Mouse (Mus musculus) small intestine, adult 2 months (tissue): ENCODE measurements around the gene Rims1. TPM values are rescaled to one million over a fixed set of nuclear protein-coding genes. Genes with fewer than 3 reads are reported as not detected.

Source experiments
- H3K27ac ChIP-seq: fragments of 200-500 bp; 2 replicates; pipeline ENCODE4 v1.5.1; 2012; ENCODE audit warnings: low read depth, low read length, control low read depth, inconsistent platforms; ENCODE audit not compliant: insufficient read depth
- H3K27me3 ChIP-seq: fragments of 200-500 bp; 2 replicates; pipeline ENCODE4 v1.6.1; 2012; ENCODE audit warnings: mild to moderate bottlenecking, moderate library complexity, low read length, inconsistent platforms; ENCODE audit not compliant: control insufficient read depth, insufficient read depth
- H3K36me3 ChIP-seq: fragments of 200-500 bp; 2 replicates; pipeline ENCODE4 v1.6.1; 2012; ENCODE audit warnings: mild to moderate bottlenecking, low read length, control low read depth, inconsistent platforms; ENCODE audit not compliant: control insufficient read depth, insufficient read depth
- H3K4me1 ChIP-seq: fragments of 200-500 bp; 2 replicates; pipeline ENCODE4 v1.6.1; 2012; ENCODE audit warnings: low read length, inconsistent platforms, mixed read lengths; ENCODE audit not compliant: control insufficient read depth, insufficient read depth, insufficient read length
- H3K4me3 ChIP-seq: fragments of 200-500 bp; 2 replicates; pipeline ENCODE4 v1.5.1; 2012; ENCODE audit warnings: low read depth, mild to moderate bottlenecking, control low read depth, inconsistent platforms, low read length, moderate library complexity
- CTCF ChIP-seq: fragments of 200-500 bp; IDR thresholded peaks from 2 replicates; pipeline ENCODE4 v1.5.1; 2012; ENCODE audit warnings: low read depth, mild to moderate bottlenecking, control low read depth, inconsistent platforms, low read length, moderate library complexity, mixed read lengths; ENCODE audit not compliant: insufficient replicate concordance, insufficient read length; ENCODE audit errors: extremely low read depth
- POLR2A ChIP-seq: fragments of 200-500 bp; IDR thresholded peaks from 2 replicates; pipeline ENCODE4 v1.6.1; 2012; ENCODE audit warnings: low read depth, mild to moderate bottlenecking, control low read depth, inconsistent platforms, low read length, moderate library complexity
- WGBS: fragments of 180-500 bp; shearing (Covaris S2); methylation state at CpG from one replicate; pipeline ENCODE4 v1.1.7; 2018; 5-methylcytosine and 5-hydroxymethylcytosine counted together
- polyA plus RNA-seq: library from polyadenylated mRNA; depleted of rRNA; stranded (reverse); fragments of >200 nt; gene quantifications from 2 replicates; pipeline ENCODE4 v1.2.3, GENCODE M21; 2012

Rims1 gene
- polyA plus RNA-seq, 1 experiment = 0.68 TPM

GRCm38 (mm10) chr1:22594841-22595240, 211.0 kb downstream of the Rims1 start:
- TF ChIP-seq POLR2A = no peak
- no peaks in the 10 kb centered on the region for H3K36me3 ChIP-seq
- no peak overlapping the region for H3K4me3 ChIP-seq
- H3K27ac ChIP-seq = no peak overlapping the region
- no peaks in the 10 kb centered on the region for H3K4me1 ChIP-seq
- no peaks in the 10 kb centered on the region for H3K27me3 ChIP-seq

GRCm38 (mm10) chr1:22587859-22588383, 217.9 kb downstream of the Rims1 start:
- TF ChIP-seq CTCF (no peak), POLR2A (no peak)
- Histone ChIP-seq H3K4me3 (no peak overlapping the region), H3K27ac (no peak overlapping the region), H3K27me3 (no peaks in the 10 kb centered on the region), H3K36me3 (no peaks in the 10 kb centered on the region), H3K4me1 (no peaks in the 10 kb centered on the region)
- WGBS = 34% methylated on average over 7 of the region's 7 CpGs

GRCm38 (mm10) chr1:22585560-22585959, 220.2 kb downstream of the Rims1 start:
- H3K4me3 ChIP-seq = no peak overlapping the region
- TF ChIP-seq CTCF = no peak
- no peak for TF ChIP-seq POLR2A
- H3K36me3 ChIP-seq = no peaks in the 10 kb centered on the region
- 77% methylated on average over 3 of the region's 3 CpGs for WGBS
- H3K27me3 ChIP-seq = no peaks in the 10 kb centered on the region
- H3K4me1 ChIP-seq = no peaks in the 10 kb centered on the region
- no peak overlapping the region for H3K27ac ChIP-seq

- Histone ChIP-seq H3K4me1 (no peaks in the 10 kb centered on the region), H3K27me3 (no peaks in the 10 kb centered on the region), H3K36me3 (no peaks in the 10 kb centered on the region), H3K27ac (no peak overlapping the region), H3K4me3 (no peak overlapping the region)
- 86% methylated on average over 3 of the region's 3 CpGs for WGBS
- TF ChIP-seq CTCF (no peak), POLR2A (no peak)
These were observed 226.3 kb downstream of the Rims1 start for GRCm38 (mm10) chr1:22579470-22579869.

- H3K27me3 ChIP-seq = no peaks in the 10 kb centered on the region
- 100% methylated on average over 1 of the region's 1 CpGs for WGBS
- no peaks in the 10 kb centered on the region for H3K4me1 ChIP-seq
- TF ChIP-seq POLR2A (no peak), CTCF (no peak)
- no peak overlapping the region for H3K27ac ChIP-seq
- no peak overlapping the region for H3K4me3 ChIP-seq
- no peaks in the 10 kb centered on the region for H3K36me3 ChIP-seq
These were observed 233.1 kb downstream of the Rims1 start for GRCm38 (mm10) chr1:22572720-22573119.

- Histone ChIP-seq H3K27ac (no peak overlapping the region), H3K27me3 (no peaks in the 10 kb centered on the region), H3K4me1 (no peaks in the 10 kb centered on the region), H3K4me3 (no peak overlapping the region), H3K36me3 (no peaks in the 10 kb centered on the region)
- 78% methylated on average over 1 of the region's 1 CpGs for WGBS
- no peak for TF ChIP-seq POLR2A
- TF ChIP-seq CTCF = no peak
These were observed 259.5 kb downstream of the Rims1 start for GRCm38 (mm10) chr1:22546273-22546672.

GRCm38 (mm10) chr1:22538129-22538528, 267.7 kb downstream of the Rims1 start:
- no peak overlapping the region for H3K4me3 ChIP-seq
- H3K4me1 ChIP-seq = peaks cover 2% of the 10 kb centered on the region; the same call in 1 of the 2 replicates
- no peak overlapping the region for H3K27ac ChIP-seq
- WGBS = 34% methylated on average over 7 of the region's 7 CpGs
- TF ChIP-seq POLR2A (no peak), CTCF (no peak)
- H3K27me3 ChIP-seq = peaks cover under 1% of the 10 kb centered on the region; the same call in 1 of the 2 replicates
- no peaks in the 10 kb centered on the region for H3K36me3 ChIP-seq

- Histone ChIP-seq H3K4me3 (no peak overlapping the region), H3K36me3 (no peaks in the 10 kb centered on the region), H3K27me3 (peaks cover 3% of the 10 kb centered on the region; the same call in 1 of the 2 replicates), H3K27ac (no peak overlapping the region), H3K4me1 (peaks cover 2% of the 10 kb centered on the region; the same call in 1 of the 2 replicates)
- TF ChIP-seq POLR2A (no peak), CTCF (no peak)
- WGBS = 88% methylated on average over 2 of the region's 2 CpGs
These were observed 269.0 kb downstream of the Rims1 start for GRCm38 (mm10) chr1:22536776-22537175.
